23 mouse cellular contexts compared by ENCODE assay signal in genomic region chrX:36229273-36229672, GRCm38 (mm10). TPM values are rescaled to one million over a fixed set of nuclear protein-coding genes. Genes with fewer than 3 reads are reported as not detected.
DNase-seq lines count a peak whose midpoint lies in the region; ATAC-seq and TF ChIP-seq lines count a peak whose summit lies in the region.
"Had no signal": no experiment of that assay in that cellular context is flagged by ENCODE, and none has a peak within 500 bp of the region (broad histone marks: within the 10 kb centered on the region; RNA-seq: fewer than 3 reads in every experiment).

No protein-coding gene starts in this region.

- H3K36me3 ChIP-seq in kidney, adult 2 months (ENCODE audit: control insufficient read depth, insufficient read depth, low read length) = no peaks in the 10 kb centered on the region
- H3K36me3 ChIP-seq: embryonic facial prominence, embryonic 10.5 days; forebrain, embryonic 15.5 days; liver, embryonic 13.5 days; midbrain, embryonic 10.5 days; neural tube, embryonic 13.5 days had no signal

- H3K27ac ChIP-seq in kidney, adult 2 months (ENCODE audit: insufficient read depth, low read depth, low read length) = no peak overlapping the region
- H3K27ac ChIP-seq in layer of hippocampus, adult 2 months = peak overlapping the region; percentile 68
- H3K27ac ChIP-seq: embryonic facial prominence, embryonic 10.5 days; forebrain, embryonic 15.5 days; hindbrain, embryonic 14.5 days; liver, embryonic 13.5 days; midbrain, embryonic 10.5 days; neural tube, embryonic 13.5 days had no signal

- no peak overlapping the region for H3K4me3 ChIP-seq in kidney, adult 2 months (ENCODE audit: insufficient read depth, low read depth, low read length)
- no peak overlapping the region for H3K4me3 ChIP-seq in layer of hippocampus, adult 2 months
- H3K4me3 ChIP-seq: embryonic facial prominence, embryonic 10.5 days; forebrain, embryonic 15.5 days; liver, embryonic 13.5 days; midbrain, embryonic 10.5 days; myocyte; neural tube, embryonic 13.5 days had no signal

- no peak for TF ChIP-seq CTCF in kidney, adult 2 months (conservative IDR thresholded peaks at IDR 0.05; ENCODE audit: insufficient read depth, insufficient read length, low read depth, low read length)
- no peak for TF ChIP-seq CTCF in layer of hippocampus, adult 2 months (conservative IDR thresholded peaks at IDR 0.05)

- peak; percentile 10 for DNase-seq in kidney, adult 2 months
- DNase-seq in kidney, postnatal 25 days = no peak
- DNase-seq in layer of hippocampus, adult 2 months (ENCODE audit: low spot score in 2 of 2) = no peak
- no peak for DNase-seq in layer of hippocampus, adult 8-10 months (ENCODE audit: low spot score in 2 of 2)
- DNase-seq in lung, postnatal 36 days = no peak
- DNase-seq in embryo, embryonic 10 days (ENCODE audit: low spot score) = no peak
- DNase-seq: adrenal gland, adult 8-10 months; cerebellum, adult 8-10 months; gastrocnemius, postnatal 14 days; liver, embryonic 13.5 days; lung, embryonic 14.5 days; retina, postnatal 1 day had no signal

- no peaks in the 10 kb centered on the region for H3K27me3 ChIP-seq in kidney, adult 2 months (replicated peaks; ENCODE audit: control insufficient read depth, insufficient read depth, low read length)
- H3K27me3 ChIP-seq: forebrain, embryonic 15.5 days; liver, embryonic 13.5 days; neural tube, embryonic 13.5 days had no signal

- 48% methylated on average over 2 of the region's 2 CpGs for WGBS in kidney, adult 2 months

- peak; percentile 42 to 62; a peak in 3 of 4 replicates for ATAC-seq in hematopoietic stem cell, adult 5-6 weeks (replicated peaks in 1 of 2; ENCODE audit: insufficient read depth in 1 of 2, low FRiP score in 2 of 2, low TSS enrichment in 1 of 2, low read depth in 1 of 2, poor library complexity in 2 of 2, severe bottlenecking in 2 of 2)
- ATAC-seq in megakaryocyte, adult 5-6 weeks (ENCODE audit: poor library complexity, severe bottlenecking) = peak; percentile 30; the same call in 1 of the 2 replicates
- ATAC-seq: activated CD4-positive, CD25-positive, alpha-beta regulatory T cell, adult 4 months; forebrain, embryonic 15.5 days; midbrain, embryonic 16.5 days had no signal

- TF ChIP-seq POLR2A in kidney, adult 2 months (IDR thresholded peaks at IDR 0.05; ENCODE audit: low read depth, low read length) = no peak

- no peaks in the 10 kb centered on the region for H3K4me1 ChIP-seq in kidney, adult 2 months (ENCODE audit: control insufficient read depth, insufficient read depth, low read length)
- H3K4me1 ChIP-seq: embryonic facial prominence, embryonic 10.5 days; forebrain, embryonic 15.5 days; liver, embryonic 13.5 days; midbrain, embryonic 10.5 days; neural tube, embryonic 13.5 days had no signal

RNA-seq across cellular contexts. Expression of gene Zcchc12, which starts 33.6 kb away (rescaled TPM):
- 0.12 and 0.28 TPM in 2 replicates for polyA plus RNA-seq in kidney, adult 2 months (2012; rRNA removed)
- 10 to 100 TPM; 42.5 to 43.5 TPM for total RNA-seq in layer of hippocampus, adult 2 months (2021)
- total RNA-seq in layer of hippocampus, adult 8-10 months (2022) = 10 to 100 TPM; 47.1 to 54.1 (median 48.1) TPM
- total RNA-seq in hematopoietic stem cell, adult 5-6 weeks (2017) = 0.25 and 1.1 TPM in 2 replicates
- total RNA-seq in megakaryocyte, adult 5-6 weeks (2015) = not detected in 2 replicates
- not detected in 2 replicates for total RNA-seq in megakaryocyte, adult 5-6 weeks (2017)
- total RNA-seq: gastrocnemius, postnatal 14 days had no signal
- polyA plus RNA-seq: spleen, adult 2 months had no signal

Comparison
In these comparisons a context has a peak if more than half of its experiments do, and no peak if none do; other contexts are left out.
1. RNA of gene Zcchc12, which starts 33.6 kb away (total RNA-seq): 47.1 to 54.1 TPM in layer of hippocampus, adult 8-10 months and 42.5 to 43.5 TPM in layer of hippocampus, adult 2 months; 0.25 to 1.1 TPM in hematopoietic stem cell, adult 5-6 weeks and not detected in megakaryocyte, adult 5-6 weeks; every median in the first group is over 10 times any median in the second.